Mouse (Mus musculus): ENCODE measurements at regions not wholly inside any gene's neighbourhood (a gene's known extent, or its start where the extent isn't known, plus 50 kb on each side); places are given as distances from the start of the nearest gene placed in this dataset.

DNA sequence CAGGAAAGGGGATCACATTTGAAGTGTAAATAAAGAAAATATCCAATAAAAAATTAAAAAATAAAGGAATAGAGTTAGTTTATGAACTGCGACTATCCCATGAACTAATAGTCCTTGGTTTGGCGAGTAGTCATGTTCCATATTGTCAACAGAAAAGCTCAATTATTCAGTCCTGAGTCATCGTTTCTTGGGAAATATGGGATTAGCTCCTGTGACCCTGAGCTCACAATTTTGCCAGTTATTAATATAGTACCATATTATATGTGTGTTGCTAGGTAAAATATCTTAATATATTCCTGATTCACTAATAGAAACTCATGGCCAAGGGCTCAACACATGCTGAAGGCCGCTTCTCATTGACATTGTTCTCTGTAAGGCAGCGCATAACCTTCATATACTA, 126.4 kb upstream of the Ccdc122 start:
- no peaks in the 10 kb centered on the region for H3K27me3 ChIP-seq (ENCODE audit: low read depth, poor library complexity, severe bottlenecking)
- DNase-seq (ENCODE audit: low spot score), result no peak
- 91% methylated on average over 5 of the region's 5 CpGs for WGBS
- no peaks in the 10 kb centered on the region for H3K36me3 ChIP-seq
- H3K4me3 ChIP-seq, result no peak overlapping the region
- H3K27ac ChIP-seq, result no peak overlapping the region
- H3K4me1 ChIP-seq, result peaks cover 33% of the 10 kb centered on the region
- H3K9me3 ChIP-seq (replicated peaks), result no peaks in the 10 kb centered on the region

DNA sequence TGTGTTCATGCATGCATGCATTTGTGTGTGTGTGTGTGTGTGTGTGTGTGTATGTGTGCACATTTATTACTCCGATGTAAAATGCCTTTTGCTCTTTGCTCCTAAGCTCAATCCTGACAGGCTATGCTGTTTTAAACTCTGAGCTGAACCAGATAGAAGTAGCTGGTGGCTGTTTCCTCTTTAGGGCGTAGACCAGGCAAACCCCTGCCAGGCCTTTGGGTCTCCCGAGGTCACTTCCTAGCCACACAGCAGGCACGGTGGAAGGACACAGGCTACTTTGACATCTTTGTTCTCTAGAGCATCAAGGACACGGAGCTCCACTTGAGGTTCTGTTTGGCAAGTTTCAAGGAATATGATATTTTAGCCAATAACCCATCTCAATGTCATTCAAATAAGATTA, 128.6 kb upstream of the Ccdc122 start:
- Histone ChIP-seq H3K36me3 (no peaks in the 10 kb centered on the region), H3K27me3 (ENCODE audit: low read depth, poor library complexity, severe bottlenecking) (no peaks in the 10 kb centered on the region), H3K9me3 (replicated peaks) (no peaks in the 10 kb centered on the region), H3K4me3 (no peak overlapping the region), H3K27ac (no peak overlapping the region), H3K4me1 (peaks cover 31% of the 10 kb centered on the region)
- no peak for DNase-seq (ENCODE audit: low spot score)
- WGBS, result 65% methylated on average over 5 of the region's 5 CpGs

DNA sequence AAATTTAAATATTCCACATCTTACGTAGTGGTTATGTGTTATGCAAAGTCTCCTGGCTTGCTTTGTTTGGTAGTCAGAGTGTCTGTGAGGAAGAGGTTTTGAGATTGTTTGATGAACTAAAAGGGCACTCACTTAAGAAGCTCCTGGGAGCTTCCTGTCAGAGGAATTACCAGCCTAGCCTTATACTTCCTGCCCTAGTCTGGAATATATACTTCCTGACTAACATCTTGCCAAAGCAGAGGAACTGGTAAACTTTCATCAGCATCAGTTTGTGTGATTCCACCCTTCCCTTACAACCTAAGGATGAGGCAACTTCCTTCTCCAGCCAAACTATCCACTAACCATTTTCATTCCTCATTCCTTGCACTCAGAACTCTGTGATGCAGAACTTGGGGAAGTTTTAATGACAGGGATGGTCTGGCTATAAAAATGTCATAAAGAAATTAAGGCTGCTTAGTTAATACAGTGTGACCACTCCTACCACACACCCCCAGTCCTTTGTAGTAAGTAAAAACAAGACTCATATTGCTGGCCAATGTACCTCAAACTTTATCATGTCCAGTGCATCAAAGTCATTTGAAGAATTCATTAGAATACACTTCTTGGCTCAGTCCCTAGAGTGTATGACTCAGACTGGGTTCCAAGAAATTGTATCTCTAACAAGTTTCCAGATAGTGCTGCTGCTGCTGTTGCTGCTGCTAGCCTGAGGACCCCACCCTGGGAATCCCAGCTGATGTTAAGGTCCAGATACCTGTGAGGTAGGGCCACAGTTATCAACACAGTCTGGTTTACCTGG, 133.4 kb upstream of the Ccdc122 start:
- Histone ChIP-seq H3K4me1 (peaks cover 5% of the 10 kb centered on the region), H3K27ac (no peak overlapping the region), H3K36me3 (no peaks in the 10 kb centered on the region), H3K27me3 (ENCODE audit: low read depth, poor library complexity, severe bottlenecking) (no peaks in the 10 kb centered on the region), H3K4me3 (no peak overlapping the region), H3K9me3 (replicated peaks) (no peaks in the 10 kb centered on the region)
- no peak for DNase-seq (ENCODE audit: low spot score)
- 90% methylated on average over 1 of the region's 1 CpGs for WGBS

DNA sequence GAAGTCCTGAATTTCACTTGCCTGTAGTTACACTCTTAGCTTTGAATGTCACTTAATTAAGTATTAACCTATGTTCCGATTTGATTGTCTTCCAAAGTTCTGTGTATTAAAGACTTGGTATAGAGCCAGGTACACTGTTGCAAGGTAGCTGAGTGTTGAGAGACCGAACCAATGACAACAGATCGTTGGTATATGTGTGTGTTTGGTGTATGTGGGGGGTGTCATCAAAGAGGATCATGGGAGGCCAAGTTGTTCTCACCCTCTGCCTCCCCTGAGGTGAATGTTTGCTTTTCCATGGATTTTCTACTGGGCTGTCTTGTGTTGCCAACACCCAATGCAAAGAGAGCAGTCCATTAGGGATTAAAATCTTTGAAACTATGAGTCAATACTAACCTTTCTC, 135.1 kb upstream of the Ccdc122 start:
- Histone ChIP-seq H3K27me3 (ENCODE audit: low read depth, poor library complexity, severe bottlenecking) (no peaks in the 10 kb centered on the region), H3K4me1 (no peaks in the 10 kb centered on the region), H3K36me3 (no peaks in the 10 kb centered on the region), H3K27ac (no peak overlapping the region), H3K9me3 (replicated peaks) (no peaks in the 10 kb centered on the region), H3K4me3 (no peak overlapping the region)
- DNase-seq (ENCODE audit: low spot score), result no peak
- 92% methylated on average over 3 of the region's 3 CpGs for WGBS

DNA sequence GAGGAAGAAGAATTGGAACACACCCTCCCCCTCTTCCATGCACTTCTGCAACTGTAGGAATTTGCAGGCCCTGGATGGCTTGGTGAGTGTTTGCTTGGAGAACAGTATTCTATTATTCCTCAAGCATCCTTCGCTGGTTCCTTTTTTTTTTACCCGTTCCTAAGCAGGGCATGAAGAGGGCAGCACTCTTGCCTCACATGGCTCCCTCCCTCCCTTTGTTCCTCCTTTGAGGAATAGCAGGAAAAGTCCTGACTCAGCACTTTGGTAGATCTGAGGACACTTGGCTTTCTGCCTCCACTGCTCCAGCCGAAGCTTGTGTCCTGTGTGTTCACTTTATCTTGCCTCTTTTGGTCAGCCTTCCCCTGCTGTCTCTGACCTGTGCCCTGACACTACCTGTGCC, 137.2 kb upstream of the Ccdc122 start:
- DNase-seq (ENCODE audit: low spot score), result no peak
- Histone ChIP-seq H3K27ac (no peak overlapping the region), H3K27me3 (ENCODE audit: low read depth, poor library complexity, severe bottlenecking) (no peaks in the 10 kb centered on the region), H3K36me3 (no peaks in the 10 kb centered on the region), H3K9me3 (replicated peaks) (no peaks in the 10 kb centered on the region), H3K4me3 (no peak overlapping the region), H3K4me1 (no peaks in the 10 kb centered on the region)
- 42% methylated on average over 3 of the region's 3 CpGs for WGBS

DNA sequence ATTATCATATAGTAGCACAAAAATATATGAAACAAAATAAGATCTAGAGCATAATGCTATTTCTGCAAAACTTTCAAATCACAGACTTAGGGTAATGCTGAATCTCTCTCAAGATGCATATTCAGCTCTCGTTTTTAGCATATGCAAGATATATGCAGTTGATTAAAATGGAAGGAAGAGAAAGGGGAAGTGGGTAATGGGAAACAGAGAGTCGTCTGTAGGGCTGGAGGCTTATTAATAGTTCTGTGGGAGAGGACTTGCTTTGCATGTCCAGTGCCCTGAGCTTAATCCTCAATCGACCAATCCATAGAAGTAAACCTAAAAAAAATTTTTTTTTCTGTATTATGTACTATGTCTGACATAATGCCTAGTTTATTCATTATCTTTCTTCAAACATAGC, 148.9 kb upstream of the Ccdc122 start:
- Histone ChIP-seq H3K27ac (no peak overlapping the region), H3K36me3 (no peaks in the 10 kb centered on the region), H3K9me3 (replicated peaks) (no peaks in the 10 kb centered on the region), H3K27me3 (ENCODE audit: low read depth, poor library complexity, severe bottlenecking) (no peaks in the 10 kb centered on the region), H3K4me1 (peaks cover 12% of the 10 kb centered on the region), H3K4me3 (no peak overlapping the region)
- no peak for DNase-seq (ENCODE audit: low spot score)
- WGBS, result 65% methylated on average over 3 of the region's 3 CpGs

DNA sequence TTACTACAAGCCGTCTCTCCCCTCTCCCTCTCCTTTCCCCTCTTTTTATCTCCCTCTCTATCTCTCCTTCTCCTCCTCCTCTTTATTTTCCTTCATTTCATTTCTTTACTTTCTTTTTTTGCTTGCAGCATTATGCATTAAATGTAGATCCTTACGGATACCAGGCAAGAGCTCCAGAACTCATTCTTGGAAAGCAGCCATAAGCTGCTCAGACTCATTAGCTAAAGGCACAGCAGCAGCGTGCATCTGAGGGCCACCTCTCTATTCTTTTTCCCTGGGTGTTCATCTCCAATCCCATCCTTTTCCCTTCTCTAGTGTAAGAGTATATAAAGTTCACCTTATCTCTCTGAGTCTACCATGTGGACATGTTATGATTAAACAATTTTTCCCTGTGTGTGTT, 149.4 kb upstream of the Ccdc122 start:
- Histone ChIP-seq H3K4me3 (no peak overlapping the region), H3K4me1 (peaks cover 17% of the 10 kb centered on the region), H3K27me3 (ENCODE audit: low read depth, poor library complexity, severe bottlenecking) (no peaks in the 10 kb centered on the region), H3K27ac (no peak overlapping the region), H3K9me3 (replicated peaks) (no peaks in the 10 kb centered on the region), H3K36me3 (no peaks in the 10 kb centered on the region)
- WGBS, result 82% methylated on average over 3 of the region's 3 CpGs
- no peak for DNase-seq (ENCODE audit: low spot score)

DNA sequence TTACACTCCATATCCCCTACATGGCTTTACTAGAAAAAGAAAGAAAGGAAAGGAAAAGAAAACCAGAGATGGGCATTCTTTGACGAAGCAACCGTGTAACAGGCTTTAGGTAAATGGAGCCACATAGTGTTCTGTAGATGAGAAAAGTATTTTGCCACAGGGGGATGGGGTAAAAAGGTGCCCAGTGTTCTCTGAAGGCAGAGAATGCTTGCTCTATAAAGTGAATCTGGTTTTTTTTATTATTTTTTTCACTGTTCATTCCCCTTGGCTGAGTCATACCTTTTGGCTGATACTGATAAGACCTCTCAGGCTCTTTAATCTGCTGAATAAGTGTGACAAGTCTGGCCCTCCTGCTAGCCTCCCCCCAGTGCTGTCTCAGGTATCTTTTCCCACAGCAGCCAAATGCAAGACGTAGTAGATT, 153.3 kb upstream of the Ccdc122 start:
- Histone ChIP-seq H3K36me3 (no peaks in the 10 kb centered on the region), H3K9me3 (replicated peaks) (no peaks in the 10 kb centered on the region), H3K27ac (no peak overlapping the region), H3K27me3 (ENCODE audit: low read depth, poor library complexity, severe bottlenecking) (no peaks in the 10 kb centered on the region), H3K4me1 (peaks cover 20% of the 10 kb centered on the region), H3K4me3 (no peak overlapping the region)
- WGBS, result 48% methylated on average over 3 of the region's 3 CpGs
- no peak for DNase-seq (ENCODE audit: low spot score)

DNA sequence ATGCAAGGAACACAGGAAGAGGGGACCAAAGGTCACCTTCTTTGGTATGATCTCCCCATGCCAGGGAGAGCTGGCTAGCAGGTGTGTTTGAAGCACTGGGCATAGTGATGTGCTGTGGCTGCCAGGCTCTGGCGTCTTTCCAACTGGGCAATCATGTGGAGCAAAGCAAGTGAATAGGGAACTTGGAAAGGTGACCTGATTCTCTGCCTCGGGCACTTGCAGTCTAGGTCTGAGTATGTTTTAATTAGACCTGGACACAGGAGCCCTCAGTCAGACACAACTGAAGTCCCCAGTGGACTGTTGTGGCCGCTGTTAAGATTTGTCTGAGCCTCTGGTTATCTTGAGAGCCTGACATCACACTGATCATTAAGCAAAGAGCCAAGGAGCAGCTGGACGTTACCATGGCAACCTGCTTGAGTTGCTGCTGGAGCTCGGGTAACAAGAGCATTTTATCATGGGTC, 153.8 kb upstream of the Ccdc122 start:
- Histone ChIP-seq H3K4me3 (no peak overlapping the region), H3K9me3 (replicated peaks) (no peaks in the 10 kb centered on the region), H3K27me3 (ENCODE audit: low read depth, poor library complexity, severe bottlenecking) (no peaks in the 10 kb centered on the region), H3K4me1 (peaks cover 20% of the 10 kb centered on the region), H3K27ac (peak overlapping the region; percentile 7; the same call in 1 of the 2 replicates), H3K36me3 (no peaks in the 10 kb centered on the region)
- peak; percentile 77 for DNase-seq (ENCODE audit: low spot score)
- 18% methylated on average over 5 of the region's 5 CpGs for WGBS

DNA sequence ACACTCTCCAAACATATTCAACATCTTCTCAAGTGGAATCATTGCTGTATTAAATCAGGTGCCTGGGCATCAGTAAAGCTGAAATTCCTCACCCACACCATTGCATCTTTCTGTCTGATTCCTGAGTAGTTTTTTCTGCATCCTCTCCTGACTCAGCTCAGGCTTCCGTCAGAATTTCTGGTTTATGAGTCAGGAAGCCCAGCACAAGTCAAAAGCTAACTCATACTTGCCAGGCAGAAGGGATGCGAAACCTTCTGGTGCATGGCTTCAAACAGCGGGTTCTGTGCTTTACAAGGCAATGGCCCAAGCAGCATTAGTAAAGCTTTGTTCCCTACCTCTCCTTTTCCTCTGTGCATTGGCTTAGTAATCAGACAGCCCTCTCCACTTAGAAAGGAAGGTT, 155.7 kb upstream of the Ccdc122 start:
- no peak overlapping the region for H3K27ac ChIP-seq
- H3K36me3 ChIP-seq, result no peaks in the 10 kb centered on the region
- no peak for DNase-seq (ENCODE audit: low spot score)
- H3K4me3 ChIP-seq, result no peak overlapping the region
- H3K9me3 ChIP-seq (replicated peaks), result no peaks in the 10 kb centered on the region
- H3K27me3 ChIP-seq (ENCODE audit: low read depth, poor library complexity, severe bottlenecking), result no peaks in the 10 kb centered on the region
- 90% methylated on average over 3 of the region's 3 CpGs for WGBS
- peaks cover 20% of the 10 kb centered on the region for H3K4me1 ChIP-seq

DNA sequence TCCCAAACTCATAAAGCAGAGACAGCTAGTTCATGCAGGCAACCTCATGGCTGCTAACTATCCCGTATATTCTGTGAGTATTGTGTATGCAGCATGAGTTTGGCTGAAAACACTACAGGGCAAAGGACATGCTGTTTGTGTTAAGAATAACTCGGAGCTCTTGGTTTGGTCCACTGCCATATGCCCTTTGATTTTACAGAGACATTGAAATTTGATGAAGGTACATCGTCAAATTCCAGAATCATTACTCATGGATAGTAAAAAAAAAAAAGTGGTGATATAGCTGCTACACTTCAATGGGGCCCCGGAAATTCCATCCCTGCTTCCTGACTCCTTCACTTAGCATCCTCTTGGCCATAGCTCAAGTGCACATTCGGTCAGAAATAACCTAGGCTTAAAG, 159.3 kb upstream of the Ccdc122 start:
- Histone ChIP-seq H3K27me3 (ENCODE audit: low read depth, poor library complexity, severe bottlenecking) (no peaks in the 10 kb centered on the region), H3K4me3 (no peak overlapping the region), H3K4me1 (peaks cover 17% of the 10 kb centered on the region), H3K9me3 (replicated peaks) (no peaks in the 10 kb centered on the region), H3K36me3 (no peaks in the 10 kb centered on the region), H3K27ac (no peak overlapping the region)
- no peak for DNase-seq (ENCODE audit: low spot score)
- WGBS, result 79% methylated on average over 5 of the region's 5 CpGs

DNA sequence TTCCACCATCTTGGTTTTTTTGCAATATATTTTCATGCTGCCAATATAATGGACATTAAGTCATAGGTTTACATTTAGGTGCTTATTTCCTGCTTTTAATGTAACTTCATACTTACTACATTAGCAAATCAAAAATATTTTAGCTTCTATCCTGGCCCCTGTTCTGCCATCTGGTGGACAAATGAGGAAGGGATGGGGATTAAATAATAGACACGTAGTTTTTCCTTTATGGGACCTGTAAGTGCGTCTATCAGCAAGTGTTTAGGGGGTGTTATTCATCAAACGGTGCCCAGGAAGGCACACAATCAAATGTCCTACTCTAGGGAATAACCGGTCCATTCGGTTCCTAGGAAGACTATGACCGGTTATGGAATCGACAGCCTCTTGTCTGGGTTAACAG, 160.6 kb upstream of the Ccdc122 start:
- WGBS, result 65% methylated on average over 7 of the region's 7 CpGs
- Histone ChIP-seq H3K9me3 (replicated peaks) (no peaks in the 10 kb centered on the region), H3K27ac (peak overlapping the region; percentile 36; the same call in 1 of the 2 replicates), H3K36me3 (no peaks in the 10 kb centered on the region), H3K4me1 (peaks cover 14% of the 10 kb centered on the region), H3K27me3 (ENCODE audit: low read depth, poor library complexity, severe bottlenecking) (no peaks in the 10 kb centered on the region), H3K4me3 (no peak overlapping the region)
- DNase-seq (ENCODE audit: low spot score), result peak; percentile 36

DNA sequence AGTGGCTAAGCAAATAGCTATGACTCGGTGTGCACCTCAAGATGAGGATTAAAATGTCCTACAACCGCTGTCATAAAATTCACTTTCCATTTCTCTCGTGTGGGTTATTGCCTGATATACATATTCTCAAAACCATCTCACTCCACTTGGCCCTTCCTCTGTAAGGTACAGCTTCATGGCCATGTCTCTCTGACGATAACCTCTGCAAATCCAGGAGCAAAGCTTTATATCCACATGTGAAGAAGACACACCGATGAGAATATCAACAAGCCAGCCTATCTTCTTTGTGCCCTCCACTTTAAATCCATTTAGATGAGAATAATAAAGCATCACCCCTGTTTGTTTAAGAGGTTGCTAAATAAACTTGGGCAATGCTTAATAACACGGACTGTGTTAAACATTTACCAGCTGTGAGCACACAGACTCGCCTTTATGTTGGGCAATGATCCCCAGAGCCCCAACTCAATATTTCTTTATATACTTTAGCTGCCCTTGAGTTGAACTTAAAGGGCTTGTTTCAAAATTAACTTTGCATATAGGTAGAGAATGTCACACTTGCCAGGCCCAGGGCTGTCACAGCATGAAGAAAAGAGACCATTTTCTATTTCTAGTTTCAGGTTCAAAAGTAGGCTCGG, 161.2 kb upstream of the Ccdc122 start:
- no peak for DNase-seq (ENCODE audit: low spot score)
- 79% methylated on average over 8 of the region's 8 CpGs for WGBS
- no peaks in the 10 kb centered on the region for H3K9me3 ChIP-seq (replicated peaks)
- H3K36me3 ChIP-seq, result no peaks in the 10 kb centered on the region
- no peaks in the 10 kb centered on the region for H3K27me3 ChIP-seq (ENCODE audit: low read depth, poor library complexity, severe bottlenecking)
- H3K4me1 ChIP-seq, result peaks cover 14% of the 10 kb centered on the region
- peak overlapping the region; percentile 76; the same call in 1 of the 2 replicates for H3K27ac ChIP-seq
- no peak overlapping the region for H3K4me3 ChIP-seq
